Mouse (Mus musculus): ENCODE results near the gene Ufm1.

The Ufm1 gene

DNA sequence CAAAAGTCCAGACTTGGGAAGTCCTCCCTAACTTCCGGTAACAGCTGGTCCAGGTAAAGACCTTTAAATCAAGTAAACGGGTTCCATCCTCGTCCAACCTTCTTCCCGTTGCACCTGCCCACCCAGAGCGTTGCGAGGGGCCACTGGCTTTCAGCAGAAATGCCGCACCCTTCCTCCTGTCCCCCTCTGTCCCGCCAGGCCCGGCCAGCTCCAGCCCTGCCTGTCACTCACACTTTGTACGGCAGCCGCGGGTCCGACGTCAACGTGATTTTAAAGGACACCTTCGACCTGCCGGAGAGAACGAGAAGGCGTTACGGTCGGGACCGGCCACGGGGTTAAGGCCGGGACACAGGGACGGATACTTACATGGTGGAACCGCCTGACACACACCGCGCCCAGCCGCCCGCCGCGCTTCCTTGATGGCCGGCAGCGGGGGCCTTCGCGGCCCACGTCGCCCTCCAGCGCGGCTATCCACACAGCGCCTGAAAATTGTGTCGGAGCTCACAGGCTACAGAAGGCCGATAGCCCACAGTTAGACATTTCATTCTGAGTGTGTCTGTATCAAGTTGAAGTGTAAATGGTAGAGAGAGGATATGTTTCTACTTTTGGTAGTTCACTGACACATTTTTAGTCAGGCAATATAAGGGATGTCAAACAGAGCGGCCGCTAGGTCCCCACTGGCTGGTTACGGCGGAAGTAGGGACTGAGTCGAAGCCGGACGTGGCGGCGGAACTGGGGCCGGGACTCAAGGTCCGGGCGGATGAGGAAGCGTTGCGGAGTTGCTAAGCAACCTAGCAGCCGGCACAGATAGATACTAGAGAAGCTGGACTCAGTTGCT, at the start of gene Ufm1:
Gene Ufm1 (minus strand): TSS at position 448 of the 838 bp plus-strand sequence.
- DNase-seq = peak; percentile 84 to 87

GRCm38 (mm10) chr3:53890619-53891540, 27.2 kb upstream of the Ufm1 start:
- no peak for DNase-seq

DNA sequence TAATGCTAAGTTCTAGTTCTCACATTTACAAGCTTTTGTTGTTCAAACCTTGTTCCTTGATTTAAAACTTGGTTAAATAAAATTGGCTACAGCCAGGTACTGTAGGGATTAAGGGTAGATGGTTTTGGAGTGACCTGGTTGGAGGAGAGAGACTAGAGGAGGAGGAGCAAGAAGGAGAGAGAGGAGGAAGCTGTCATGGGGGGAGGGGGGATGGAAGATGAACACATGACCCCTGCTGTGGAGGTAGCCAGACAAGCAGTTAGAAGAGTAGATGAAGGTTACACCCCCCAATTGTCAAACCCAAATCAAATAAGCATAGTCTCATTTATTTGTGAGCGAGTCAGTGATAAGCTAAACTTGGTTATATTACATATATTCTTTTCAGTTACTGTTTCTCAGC, 8.0 kb upstream of the Ufm1 start:
- DNase-seq = no peak

DNA sequence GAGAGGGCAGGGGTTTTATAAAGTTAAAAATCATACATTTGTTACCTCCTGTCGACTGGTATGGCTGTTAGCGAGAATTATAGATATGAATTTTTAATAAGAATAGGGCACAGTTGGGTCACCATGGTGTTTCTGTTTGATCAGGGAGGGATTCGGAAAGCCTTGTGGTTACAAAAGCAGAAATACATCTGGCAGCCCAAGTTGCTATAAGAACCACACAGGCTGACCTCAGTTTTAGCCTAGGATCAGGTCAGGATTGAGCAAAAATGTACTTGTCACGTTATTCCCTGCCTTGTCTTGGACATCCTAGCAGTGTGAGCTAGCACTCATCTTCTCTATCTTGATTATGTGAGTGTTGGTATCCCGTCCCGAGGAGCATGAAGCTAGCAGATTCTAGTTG, 6.9 kb upstream of the Ufm1 start:
- DNase-seq = no peak

- no peak for DNase-seq
Observed at GRCm38 (mm10) chr3:53869263-53869662, 5.6 kb upstream of the Ufm1 start.

- DNase-seq = no peak
Observed at GRCm38 (mm10) chr3:53868212-53868611, 4.6 kb upstream of the Ufm1 start.

- no peak for DNase-seq
Observed at GRCm38 (mm10) chr3:53854831-53855230, 8.8 kb downstream of the Ufm1 start.

DNA sequence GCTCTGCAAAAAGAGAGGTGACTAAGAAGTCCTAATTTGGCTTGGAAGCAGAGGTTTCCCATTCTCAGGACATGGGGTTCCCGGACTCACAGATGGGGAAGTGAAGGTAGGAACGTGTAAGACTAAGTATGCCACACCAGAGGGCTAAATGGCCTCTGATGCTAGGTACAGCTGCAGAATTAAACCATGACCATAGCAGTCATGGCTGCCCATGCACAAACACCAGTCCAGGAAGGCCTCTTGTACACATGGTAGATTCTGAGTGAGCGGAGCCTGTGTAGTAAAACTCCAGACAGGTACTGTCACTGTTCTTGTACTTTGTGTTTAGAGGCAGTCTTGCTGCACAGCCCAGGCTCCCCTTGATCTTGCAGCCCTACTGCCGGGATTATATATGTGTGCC, 9.4 kb downstream of the Ufm1 start:
- DNase-seq = no peak

GRCm38 (mm10) chr3:53848262-53848661, 15.4 kb downstream of the Ufm1 start:
- no peak for DNase-seq

GRCm38 (mm10) chr3:53847726-53848125, 15.9 kb downstream of the Ufm1 start:
- no peak for DNase-seq

- DNase-seq = no peak
Observed at GRCm38 (mm10) chr3:53846206-53846928, 17.3 kb downstream of the Ufm1 start.

GRCm38 (mm10) chr3:53844786-53845185, 18.8 kb downstream of the Ufm1 start, which contains the start of gene Gm10985:
Gm10985 (plus strand) TSS chr3:53845086.
- no peak for DNase-seq

GRCm38 (mm10) chr3:53834238-53834637, 29.4 kb downstream of the Ufm1 start:
- no peak for DNase-seq

DNA sequence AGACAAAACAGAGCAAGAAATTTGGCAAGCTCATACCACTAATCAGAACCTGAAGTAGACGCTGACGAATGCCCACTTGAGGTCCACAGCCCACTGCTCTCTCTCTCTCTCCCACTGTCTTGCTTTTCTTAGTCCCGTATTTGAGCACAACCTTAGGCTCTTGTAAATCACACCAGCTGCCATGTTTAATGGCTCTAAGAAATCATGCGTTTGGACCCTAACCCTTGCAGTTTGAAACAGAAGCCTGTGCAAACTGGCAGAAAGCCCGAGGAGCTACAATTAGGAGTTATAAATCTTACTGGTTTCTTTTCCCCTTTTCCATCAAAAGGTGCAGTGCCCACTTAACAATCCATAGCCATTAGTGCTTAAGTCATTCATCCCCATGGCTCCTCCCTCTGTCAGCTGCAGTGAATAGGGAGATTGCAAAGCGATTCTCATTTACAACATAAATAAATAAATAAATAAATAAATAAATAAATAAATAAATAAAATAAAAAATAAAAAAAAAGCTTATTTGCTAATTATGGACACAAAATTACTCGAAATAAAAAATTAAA, 50.1 kb downstream of the Ufm1 start:
- no peak for DNase-seq

Measured in spleen, adult 18-20 months (tissue).